Mouse (Mus musculus): ENCODE results near the gene Elmod3.

DNA sequence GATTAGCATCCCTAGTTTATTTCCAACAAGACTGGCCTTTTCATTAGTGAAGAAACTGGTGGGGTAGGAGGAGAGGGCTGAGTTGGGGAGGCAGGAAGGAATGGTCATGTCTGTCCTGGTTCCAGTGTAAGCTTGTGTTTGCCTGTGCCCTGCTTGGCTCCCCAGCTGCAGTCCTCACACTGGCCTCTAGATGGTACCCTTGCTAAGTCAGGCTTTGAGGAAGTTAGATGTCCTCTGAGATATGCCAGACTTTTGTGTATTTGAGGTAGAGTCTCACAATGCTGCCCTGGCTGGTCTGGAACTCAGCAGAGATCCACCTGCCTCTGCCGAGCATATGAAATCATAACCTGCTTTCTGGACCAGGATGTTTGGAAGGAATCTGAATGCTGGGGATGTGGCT lies 3.5 kb upstream of the Elmod3 start:
- TF ChIP-seq CTCF (IDR thresholded peaks at IDR 0.05; ENCODE audit: low read depth, low read length) (peak; percentile 89), POLR2A (IDR thresholded peaks at IDR 0.05; ENCODE audit: insufficient read depth, low read length) (no peak)

Measured in ES-Bruce4 (cell line).